Mouse (Mus musculus) E14TG2a.4 (cell line): ENCODE results near the gene Wnt11.

ENCODE experiments used
- CTCF ChIP-seq: conservative IDR thresholded peaks from 2 replicates; pipeline ENCODE4 v1.5.1; 2014; ENCODE audit warnings: low read length
- NANOG ChIP-seq: IDR thresholded peaks from 2 replicates; pipeline ENCODE4 v1.6.1; 2014; ENCODE audit warnings: borderline replicate concordance, low read length, mixed read lengths

DNA sequence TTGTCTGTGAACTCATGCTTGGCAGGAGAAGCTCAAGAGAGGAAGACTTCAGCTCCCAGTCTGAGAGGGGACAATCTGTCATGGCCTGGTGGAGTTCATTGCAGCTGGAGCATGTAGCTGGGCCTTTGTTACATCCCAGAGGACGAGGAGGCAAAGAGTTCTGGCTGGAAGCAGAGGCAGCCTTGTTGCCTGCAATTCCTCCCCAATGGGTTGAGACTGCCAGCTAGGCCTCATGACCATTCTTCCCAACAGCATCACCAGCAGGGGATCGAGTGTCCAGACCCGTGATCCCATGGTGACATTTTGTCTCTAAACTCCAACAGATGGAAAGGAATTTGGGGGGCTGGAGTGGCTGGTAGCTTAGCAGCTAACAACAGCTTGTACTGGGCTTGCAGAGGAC, 40.5 kb upstream of the Wnt11 start:
- TF ChIP-seq CTCF (no peak), NANOG (no peak)
